Mouse (Mus musculus): ENCODE measurements at regions not wholly inside any gene's neighbourhood (a gene's known extent, or its start where the extent isn't known, plus 50 kb on each side); places are given as distances from the start of the nearest gene placed in this dataset.
A peak's percentile ranks its signal among the peaks of the same experiment; 100 is the strongest.

GRCm38 (mm10) chr13:14898495-14898894, 268.5 kb downstream of the AW209491 start:
- DNase-seq (ENCODE audit: low read depth, low spot score), result no peak

DNA sequence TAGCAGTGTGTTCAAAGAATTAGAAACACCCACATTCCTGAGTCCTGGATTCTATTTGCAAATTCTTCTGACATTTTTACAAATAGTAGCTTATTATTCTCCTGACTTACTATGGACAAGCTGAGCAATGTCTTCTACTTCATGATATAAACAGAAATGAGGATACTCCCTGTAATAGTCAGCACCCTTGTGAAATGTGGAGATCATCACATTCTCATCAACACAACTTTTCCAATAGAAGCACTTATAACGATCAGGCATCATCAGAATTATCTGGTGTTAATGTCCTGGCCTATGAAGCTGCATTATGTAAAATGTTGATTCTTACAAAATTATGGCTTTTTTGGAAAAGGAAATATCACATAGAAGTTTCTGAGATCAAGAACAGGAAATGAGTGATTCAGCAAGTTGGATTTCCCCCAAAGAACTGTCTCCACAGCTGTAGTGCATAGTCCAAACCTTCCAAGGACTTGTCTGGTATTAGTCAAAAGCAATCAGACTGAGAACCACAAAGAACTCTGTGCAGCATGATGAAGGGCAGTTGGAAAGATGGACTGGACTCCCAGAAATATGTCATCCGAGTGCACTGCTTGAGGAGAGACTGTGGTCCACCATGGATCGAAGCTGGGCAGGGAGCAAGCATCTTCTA, 300.3 kb downstream of the AW209491 start:
- DNase-seq (ENCODE audit: low read depth, low spot score), result no peak

- peak; percentile 7 for DNase-seq (ENCODE audit: low read depth, low spot score)
These were observed 336.3 kb downstream of the AW209491 start for GRCm38 (mm10) chr13:14966187-14966726.

- DNase-seq (ENCODE audit: low read depth, low spot score), result no peak
These were observed 372.7 kb downstream of the AW209491 start for GRCm38 (mm10) chr13:15002700-15003099.

DNA sequence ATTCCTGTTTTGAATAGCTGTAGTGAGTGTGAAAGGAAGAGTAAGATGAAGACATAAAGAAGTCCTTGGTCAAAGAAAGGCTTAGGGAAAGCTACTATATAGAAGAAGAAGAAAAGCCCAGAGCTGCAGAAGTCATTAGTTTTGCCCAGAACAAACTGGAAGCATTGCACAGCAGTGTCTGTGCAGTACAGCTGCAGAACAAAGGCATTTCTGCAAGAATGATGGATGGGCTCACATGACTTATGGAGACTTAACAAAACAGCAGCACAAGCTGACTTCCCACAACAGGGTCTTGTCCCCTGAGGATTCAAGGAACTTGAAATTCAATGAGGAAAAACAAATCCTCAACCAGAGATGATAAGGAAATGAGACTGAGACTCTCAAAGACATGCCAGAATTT, 381.7 kb downstream of the AW209491 start:
- DNase-seq (ENCODE audit: low read depth, low spot score), result peak; percentile 84

GRCm38 (mm10) chr13:15018811-15019745, 389.1 kb downstream of the AW209491 start:
- DNase-seq (ENCODE audit: low read depth, low spot score), result peak; percentile 22

DNA sequence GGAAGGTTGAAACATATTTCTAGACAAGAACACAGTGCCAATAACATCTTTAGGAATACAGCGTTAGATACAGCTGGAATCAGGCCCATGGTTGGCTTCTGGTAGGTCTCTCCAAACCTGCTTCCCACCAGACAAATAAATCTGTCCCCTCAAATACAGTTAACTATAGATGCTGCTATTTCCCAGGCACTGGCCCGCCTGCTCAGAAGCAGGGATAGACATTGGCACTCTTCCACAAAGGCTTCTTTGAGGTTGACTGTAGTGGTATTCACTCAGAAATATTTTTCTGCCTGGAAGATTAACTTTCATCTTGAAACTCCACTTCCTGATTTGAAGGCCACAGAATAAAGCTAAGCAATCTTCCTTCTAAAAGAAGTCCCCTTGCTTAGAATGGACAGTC, 396.6 kb downstream of the AW209491 start:
- no peak for DNase-seq (ENCODE audit: low read depth, low spot score)

GRCm38 (mm10) chr13:15052667-15053375, 410.2 kb upstream of the Gli3 start:
- DNase-seq (ENCODE audit: low read depth, low spot score), result peak; percentile 9

GRCm38 (mm10) chr13:15054705-15055104, 408.3 kb upstream of the Gli3 start:
- DNase-seq (ENCODE audit: low read depth, low spot score), result no peak

DNA sequence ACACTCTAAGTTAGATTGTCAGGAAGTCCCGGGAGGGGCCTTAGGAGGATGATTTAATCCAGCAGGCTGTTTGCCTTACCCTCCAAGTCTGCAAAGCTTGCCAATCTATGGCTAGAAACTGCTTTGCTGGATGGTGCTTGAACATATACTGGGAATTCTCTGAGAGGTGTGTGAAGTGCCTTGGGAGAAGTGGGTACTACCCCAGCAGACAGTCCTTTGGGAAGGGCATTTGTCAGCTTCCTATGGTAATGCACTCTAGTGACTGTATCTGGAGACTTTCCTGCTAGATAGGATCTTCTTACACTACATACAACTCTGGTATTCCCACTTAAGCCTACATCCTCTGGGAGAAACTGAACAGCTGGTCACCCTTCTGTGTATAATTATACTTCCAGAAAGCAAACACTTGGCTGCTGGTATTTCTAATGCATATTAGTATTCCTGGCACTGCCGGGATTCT, 384.4 kb upstream of the Gli3 start:
- DNase-seq (ENCODE audit: low read depth, low spot score), result peak; percentile 6

DNA sequence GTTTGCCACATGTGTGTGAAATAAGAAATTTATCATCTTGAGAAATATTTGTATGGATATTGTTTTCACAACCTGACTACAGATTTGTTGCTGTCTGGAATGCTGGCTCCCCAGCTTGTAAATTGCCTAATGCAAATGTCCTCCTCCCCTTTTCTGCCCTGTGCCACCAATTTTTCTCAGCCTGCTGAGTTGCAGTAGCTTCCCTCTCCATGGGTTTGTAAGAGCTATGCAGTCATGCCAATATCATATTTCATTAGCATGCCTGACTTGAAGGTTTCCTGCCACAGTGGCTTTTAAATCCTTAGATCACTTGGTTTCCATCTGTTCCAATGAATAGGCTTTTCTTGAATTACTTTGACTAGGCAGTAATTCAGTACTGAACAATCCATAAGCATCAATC, 383.9 kb upstream of the Gli3 start:
- DNase-seq (ENCODE audit: low read depth, low spot score), result peak; percentile 17

GRCm38 (mm10) chr13:15082255-15082932, 380.6 kb upstream of the Gli3 start:
- no peak for DNase-seq (ENCODE audit: low read depth, low spot score)

DNA sequence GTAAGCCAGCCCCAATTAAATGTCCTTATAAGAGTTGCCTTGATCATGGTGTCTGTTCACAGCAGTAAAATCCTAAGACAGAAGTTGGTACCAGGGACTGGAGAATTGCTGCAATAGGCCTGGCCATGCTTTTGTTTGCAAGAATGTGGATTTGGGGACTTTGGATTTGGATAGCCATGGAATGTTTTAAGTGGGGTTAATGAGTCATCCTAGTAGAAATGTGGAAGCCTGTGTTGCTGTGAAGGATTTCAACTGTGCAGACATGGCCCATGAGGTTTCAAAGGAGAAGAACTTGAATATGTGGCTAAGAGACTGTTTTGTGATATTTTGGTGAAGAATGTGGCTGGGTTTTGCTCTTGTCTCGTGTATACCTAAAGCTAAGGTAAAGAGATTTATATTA, 368.2 kb upstream of the Gli3 start:
- no peak for DNase-seq (ENCODE audit: low read depth, low spot score)

DNA sequence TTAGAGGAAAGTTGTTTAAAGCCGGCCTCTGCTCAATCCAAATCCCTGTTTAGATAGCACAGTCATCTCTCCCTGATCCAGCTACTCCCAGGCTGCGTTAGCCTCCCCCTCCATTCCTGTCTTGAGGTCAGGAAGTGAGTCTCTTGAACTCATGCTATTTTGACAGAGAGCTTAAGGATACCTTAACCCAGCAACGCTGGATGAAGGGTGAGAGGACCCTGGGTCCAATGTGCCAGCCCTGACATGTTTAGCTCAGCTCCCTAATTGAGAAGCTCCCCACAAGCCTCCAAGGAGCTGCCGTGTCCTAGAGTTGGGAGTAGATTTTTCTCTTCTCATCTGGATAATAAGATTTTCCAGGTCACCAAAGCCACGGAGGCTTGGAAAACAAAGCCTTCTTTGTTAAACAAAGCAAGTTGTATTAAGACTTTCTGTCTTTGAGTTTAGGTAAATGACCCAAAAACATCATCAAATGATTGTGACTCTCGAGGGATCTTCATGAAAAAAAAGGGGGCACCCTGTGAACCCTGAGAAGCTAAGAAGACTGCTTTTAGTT, 355.2 kb upstream of the Gli3 start:
- DNase-seq (ENCODE audit: low read depth, low spot score), result peak; percentile 10

- no peak for DNase-seq (ENCODE audit: low read depth, low spot score)
These were observed 349.7 kb upstream of the Gli3 start for GRCm38 (mm10) chr13:15113383-15113782.

DNA sequence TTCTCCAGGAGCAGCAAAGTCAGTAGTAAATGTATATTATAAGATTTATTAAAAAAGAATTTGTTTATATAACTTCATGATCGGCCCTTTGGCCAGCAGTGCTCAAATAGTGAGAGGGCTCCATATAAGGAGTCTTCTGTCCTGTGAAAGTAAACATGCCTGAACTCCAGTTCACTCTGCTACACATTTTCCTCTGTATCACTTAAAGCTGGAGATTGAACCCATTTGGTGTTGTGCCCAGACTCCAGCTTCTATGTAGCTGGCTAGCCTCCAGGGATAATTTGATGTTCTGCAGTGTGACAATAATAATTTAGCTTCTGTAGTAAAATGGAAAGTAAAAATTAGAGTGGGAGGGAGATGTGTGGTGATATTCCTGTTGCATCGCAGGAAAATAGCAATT, 332.8 kb upstream of the Gli3 start:
- DNase-seq (ENCODE audit: low read depth, low spot score), result no peak

- no peak for DNase-seq (ENCODE audit: low read depth, low spot score)
These were observed 316.9 kb upstream of the Gli3 start for GRCm38 (mm10) chr13:15146167-15146566.

GRCm38 (mm10) chr13:15180898-15181297, 282.1 kb upstream of the Gli3 start:
- peak; percentile 29 for DNase-seq (ENCODE audit: low read depth, low spot score)

GRCm38 (mm10) chr13:15211635-15212352, 251.2 kb upstream of the Gli3 start:
- DNase-seq (ENCODE audit: low read depth, low spot score), result no peak

DNA sequence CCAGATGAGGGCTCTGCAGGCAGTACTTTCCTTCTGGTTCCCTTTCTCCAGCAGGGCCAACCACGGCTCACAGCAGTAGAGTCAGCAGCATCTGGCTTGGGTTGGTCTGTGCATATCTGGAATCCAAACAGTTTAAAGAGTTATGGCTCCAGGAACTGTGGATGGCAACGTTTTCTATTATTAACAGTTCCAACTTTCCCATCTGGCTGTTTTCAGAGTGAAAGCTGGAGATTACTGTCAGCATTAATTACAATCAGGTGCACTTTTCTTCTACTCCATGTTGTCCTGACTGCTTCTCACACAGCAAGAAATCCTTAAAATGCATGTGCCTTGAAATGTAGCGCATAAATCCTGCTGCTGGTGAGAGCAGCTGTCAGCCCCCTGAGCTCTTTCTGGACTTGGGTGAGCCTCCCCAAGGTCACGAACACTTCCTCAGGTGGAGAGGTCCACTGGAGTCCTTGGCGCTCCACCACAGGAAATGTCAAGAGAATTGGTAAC, 250.6 kb upstream of the Gli3 start:
- DNase-seq (ENCODE audit: low read depth, low spot score), result peak; percentile 56
